Mouse (Mus musculus) lung, adult 2 months (tissue): ENCODE measurements at regions not wholly inside any gene's neighbourhood (a gene's known extent, or its start where the extent isn't known, plus 50 kb on each side); places are given as distances from the start of the nearest gene placed in this dataset.

Experiments used
- CTCF ChIP-seq: fragments of 200-500 bp; IDR thresholded peaks from 2 replicates; pipeline ENCODE4 v1.5.1; 2011; ENCODE audit warnings: mild to moderate bottlenecking, low read length, control low read depth; ENCODE audit not compliant: insufficient read depth
- POLR2A ChIP-seq: fragments of 200-500 bp; IDR thresholded peaks from 2 replicates; pipeline ENCODE4 v1.6.1; 2011; ENCODE audit warnings: low read depth, mild to moderate bottlenecking, control low read depth, low read length, borderline replicate concordance; ENCODE audit errors: extremely low read depth

- no peak for TF ChIP-seq POLR2A
- no peak for TF ChIP-seq CTCF
Observed at GRCm38 (mm10) chr1:193650275-193650674, 280.2 kb upstream of the Camk1g start.
